Mouse (Mus musculus) Patski (cell line): ENCODE data around the gene Gga2. TPM values are rescaled to one million over a fixed set of nuclear protein-coding genes. Genes with fewer than 3 reads are reported as not detected.

ENCODE experiments used
- ATAC-seq: fragments of 100-300 bp; one replicate; pipeline ENCODE4 v1.8.0; 2021
- CTCF ChIA-PET: fragments of 350-600 bp; sonication (Branson Sonifier 250); formaldehyde crosslinking; loops from one replicate; lab custom pipeline; 2022; ENCODE audit warnings: inconsistent platforms; lab: Charles Lee
- POLR2A ChIA-PET: fragments of 350-600 bp; sonication (Branson Sonifier 250); formaldehyde crosslinking; loops from one replicate; lab custom pipeline; 2022; ENCODE audit warnings: antibody characterized with exemption, inconsistent platforms; lab: Charles Lee
- DNase-seq: peaks from one replicate; pipeline ENCODE4 v3.0.0-alpha.2; 2011; ENCODE audit warnings: low read depth, low spot score
- H3K27me3 ChIP-seq: fragments of 371-371 bp; one replicate; pipeline ENCODE4 v1.5.1; 2021
- CTCF ChIP-seq: fragments of 100-300 bp; IDR thresholded peaks from one replicate; pipeline ENCODE4 v1.5.1; 2021
- in situ Hi-C: fragments of 300-500 bp; cut with MboI; formaldehyde crosslinking; loops from 3 replicates; pipeline ENCODE4 v1.11.1; 2018; ENCODE audit warnings: low pct_unique_long_range_greater_than_20kb, mixed read lengths
- polyA plus RNA-seq: library from polyadenylated mRNA; unstranded; gene quantifications from one replicate; pipeline ENCODE4 v1.2.3, GENCODE M21; 2021

The Gga2 gene
- polyA plus RNA-seq, 1 experiment from 2014 or later, result 37.6 TPM

DNA sequence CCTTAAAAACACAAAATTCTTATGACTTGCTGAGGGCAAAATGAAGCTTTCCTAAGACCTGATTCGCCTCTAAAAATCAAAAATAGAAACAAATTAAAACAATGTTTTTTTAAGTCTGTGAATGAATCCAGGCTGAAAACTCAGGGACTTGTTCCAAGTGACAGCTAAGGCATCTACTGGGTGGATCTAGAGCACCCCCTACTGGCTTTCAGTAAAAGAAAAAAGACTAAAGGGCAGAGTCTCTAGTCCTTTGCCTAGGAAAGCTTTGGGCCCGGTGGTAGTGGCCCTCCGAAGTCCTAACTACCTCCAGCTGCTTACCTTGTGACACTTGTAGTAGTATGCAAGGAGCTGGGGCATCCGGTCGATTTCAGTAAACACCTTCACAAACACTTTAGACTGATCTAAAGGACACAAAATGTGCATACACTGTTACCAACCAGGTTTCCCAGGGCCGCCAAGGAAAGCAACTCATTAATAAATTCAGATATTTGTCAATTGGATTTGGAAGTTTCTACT is 57.1 kb downstream of the Gga2 start:
- no peak for DNase-seq
- CTCF ChIA-PET, result interaction anchor here (0.7 to 5.1 kb wide), 29 partner anchors 9 to 282 kb away, joined by 3 to 101 read pairs (median 5); partner anchors contain the start of gene Scnn1g

DNA sequence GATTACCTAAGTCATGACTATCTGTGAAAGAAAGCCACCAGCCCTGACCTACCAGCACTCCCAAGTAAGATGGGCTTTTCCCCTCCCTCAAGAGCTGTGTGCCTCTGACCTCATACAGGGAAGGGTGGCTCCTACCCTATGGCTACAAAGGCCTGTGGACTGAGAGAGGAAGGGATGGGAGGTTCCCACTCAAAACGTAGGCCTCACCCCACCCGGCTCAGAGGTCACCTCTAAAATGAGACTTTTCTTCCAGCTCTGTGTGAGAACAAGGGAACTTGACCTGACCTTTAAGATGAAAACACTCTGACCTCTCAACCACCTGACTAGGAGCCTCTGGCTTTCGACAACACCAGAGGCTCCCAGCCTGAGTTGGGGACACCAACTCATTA is 58.5 kb downstream of the Gga2 start:
- in situ Hi-C loops, result no loop called here
- TF ChIP-seq CTCF, result no peak
- CTCF ChIA-PET, result interaction anchor here (1.2 to 5.1 kb wide), 11 partner anchors 11 to 232 kb away, joined by 3 to 101 read pairs (median 11); partner anchors contain the start of gene Scnn1g
- ATAC-seq, result no peak
- H3K27me3 ChIP-seq, result no peaks in the 10 kb centered on the region
- no peak for DNase-seq
- POLR2A ChIA-PET, result no interaction called here

More for the DNA sequence above, 57.1 kb downstream of the Gga2 start:
- POLR2A ChIA-PET, result interaction anchor here (0.6 to 1.3 kb wide), 2 partner anchors 16 to 230 kb away, joined by 3 to 10 read pairs; partner anchors contain the start of gene Scnn1g
- in situ Hi-C loops, result no loop called here
- TF ChIP-seq CTCF, result peak; percentile 80
- peak; percentile 62 for ATAC-seq
- no peaks in the 10 kb centered on the region for H3K27me3 ChIP-seq

DNA sequence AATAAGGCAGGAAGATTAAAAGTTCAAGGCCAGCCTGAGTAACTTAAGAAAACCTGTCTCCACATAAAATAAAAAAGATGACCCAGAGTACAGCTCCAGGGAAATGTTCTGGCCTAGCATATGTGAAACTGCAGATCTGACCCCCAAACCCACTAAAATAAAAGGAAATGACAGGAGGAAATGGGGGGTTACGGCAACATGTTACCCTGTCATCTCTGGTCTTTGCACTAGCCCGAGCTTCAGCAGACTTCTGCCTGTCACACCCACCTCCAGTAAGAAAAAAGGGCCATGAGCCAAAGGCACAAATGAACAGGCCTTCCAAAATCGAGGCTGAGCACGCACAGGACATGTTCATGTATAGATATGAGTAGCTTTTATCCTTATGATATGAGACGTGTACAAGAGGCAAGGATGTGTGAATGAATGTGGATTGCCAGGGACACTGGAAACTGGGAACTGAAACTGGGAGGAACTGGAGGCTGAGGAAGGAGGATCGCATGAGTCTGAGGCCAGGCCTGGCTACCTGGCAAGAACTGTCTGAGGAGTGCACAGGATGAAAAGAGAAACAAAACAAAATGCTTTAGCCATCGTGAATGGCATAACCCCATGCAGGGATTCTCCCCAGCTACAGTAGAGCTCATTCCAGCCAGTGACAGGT is 59.0 kb downstream of the Gga2 start:
- no peaks in the 10 kb centered on the region for H3K27me3 ChIP-seq
- ATAC-seq (no peak), DNase-seq (no peak)
- in situ Hi-C loops, result no loop called here
- TF ChIP-seq CTCF, result no peak
- CTCF ChIA-PET, result interaction anchor here (1.0 to 5.1 kb wide), 9 partner anchors 11 to 231 kb away, joined by 3 to 101 read pairs (median 10); partner anchors contain the start of gene Scnn1g
- POLR2A ChIA-PET, result interaction anchor here (1.0 to 1.8 kb wide), 2 partner anchors 55 to 228 kb away, joined by 3 to 4 read pairs; partner anchors contain the start of gene Scnn1g

DNA sequence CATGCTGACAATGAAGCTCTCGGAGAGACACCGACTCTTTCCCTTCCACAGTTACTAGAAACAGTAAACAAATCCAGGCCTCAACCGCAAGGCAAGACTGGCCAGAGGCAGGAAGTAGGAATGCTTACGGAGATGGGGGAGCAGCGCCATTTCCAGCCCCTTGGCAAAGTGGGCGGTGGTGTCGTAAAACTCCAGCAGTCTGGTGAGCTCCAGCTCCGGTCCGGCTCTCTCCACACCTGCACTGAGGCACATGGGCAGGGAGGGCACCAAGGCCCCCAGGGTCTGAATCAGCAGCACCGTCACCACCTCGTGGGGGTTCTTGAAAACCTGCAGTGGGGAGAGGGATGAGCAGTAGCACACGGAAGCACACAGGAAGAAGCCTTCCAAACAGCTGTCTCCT is 65.2 kb downstream of the Gga2 start:
- no peak for DNase-seq
- ATAC-seq, result no peak

DNA sequence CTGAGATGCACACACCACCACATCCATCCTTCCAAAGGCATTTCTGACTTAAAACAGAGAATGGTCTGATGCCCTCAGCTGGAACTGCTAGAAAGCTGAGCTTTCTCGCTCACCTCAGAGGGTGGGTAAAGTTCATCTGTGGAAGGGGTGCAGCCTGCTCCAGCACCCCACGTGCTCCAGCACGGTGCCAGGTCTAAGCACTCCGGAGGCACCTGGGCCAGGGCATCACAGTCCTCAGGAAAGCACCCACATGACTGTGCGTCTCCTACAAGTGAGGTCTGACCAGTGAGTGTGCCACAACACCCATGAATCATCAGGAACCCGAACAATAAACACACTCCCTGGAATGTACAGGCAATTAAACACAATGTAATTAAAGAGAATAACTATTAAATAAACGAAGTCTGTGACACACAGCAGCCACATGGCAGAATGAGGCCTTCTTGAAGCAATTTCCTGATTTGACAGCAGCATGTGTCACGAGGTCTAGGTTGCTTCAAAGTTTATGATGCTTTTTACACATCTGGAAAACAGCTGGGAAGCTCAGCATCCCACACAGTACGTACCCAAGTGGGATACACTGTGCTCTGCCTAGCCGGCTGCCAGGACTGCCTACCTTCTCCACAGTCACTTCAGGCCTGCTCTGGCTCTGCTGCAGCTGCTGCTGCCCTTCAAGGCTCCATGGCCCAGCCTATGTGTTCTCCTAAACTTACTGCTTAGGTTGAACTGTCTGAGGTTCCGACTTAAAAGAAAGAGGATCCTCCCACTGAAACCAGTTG is 65.9 kb downstream of the Gga2 start:
- H3K27me3 ChIP-seq, result no peaks in the 10 kb centered on the region
- in situ Hi-C loops, result no loop called here
- ChIA-PET POLR2A (interaction anchor here (0.8 kb wide), 1 partner anchor 12 kb away, joined by 3 read pairs; no protein-coding TSS in a partner anchor), CTCF (interaction anchor here (2.6 to 3.3 kb wide), 2 partner anchors 9 to 221 kb away, joined by 11 to 15 read pairs; partner anchors contain the start of gene Scnn1g)
- DNase-seq, result no peak
- no peak for ATAC-seq
- TF ChIP-seq CTCF, result no peak

More for the DNA sequence above, 65.2 kb downstream of the Gga2 start:
- CTCF ChIA-PET, result interaction anchor here (2.6 to 3.3 kb wide), 2 partner anchors 8 to 222 kb away, joined by 11 to 15 read pairs; partner anchors contain the start of gene Scnn1g
- TF ChIP-seq CTCF, result no peak
- no peaks in the 10 kb centered on the region for H3K27me3 ChIP-seq
- in situ Hi-C loops, result no loop called here
- POLR2A ChIA-PET, result interaction anchor here (0.8 kb wide), 1 partner anchor 13 kb away, joined by 3 read pairs; no protein-coding TSS in a partner anchor

DNA sequence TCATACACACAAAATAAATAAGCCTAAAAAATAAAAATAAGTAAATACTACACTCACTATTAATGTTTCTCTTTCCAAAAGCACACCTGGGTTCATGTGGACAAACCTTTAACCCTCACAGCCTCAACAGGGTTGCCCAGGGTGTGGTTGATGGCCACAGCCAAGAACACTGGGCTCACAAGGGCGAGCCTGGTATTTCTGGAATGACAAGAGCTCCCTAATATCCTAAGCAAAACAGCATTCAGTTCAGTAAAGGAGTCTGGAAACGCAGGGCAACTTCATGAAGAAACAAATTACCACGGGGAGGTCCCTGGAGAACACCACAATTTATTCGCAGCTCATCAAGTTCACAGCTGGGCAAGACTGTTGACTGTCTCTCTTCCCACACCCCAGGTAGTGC is 73.5 kb downstream of the Gga2 start:
- in situ Hi-C loops, result loop anchor here (25.0 kb wide), 1 partner anchor 910 kb away; the partner anchor contains the start of gene Mettl9
- DNase-seq (no peak), ATAC-seq (peak; percentile 54)
- no peak for TF ChIP-seq CTCF
- POLR2A ChIA-PET, result interaction anchor here (0.8 to 1.2 kb wide), 2 partner anchors 16 to 164 kb away, joined by 3 to 4 read pairs; no protein-coding TSS in a partner anchor
- H3K27me3 ChIP-seq, result no peaks in the 10 kb centered on the region
- CTCF ChIA-PET, result interaction anchor here (0.7 to 1.7 kb wide), 3 partner anchors 13 to 120 kb away, joined by 3 to 4 read pairs (median 4); no protein-coding TSS in a partner anchor

DNA sequence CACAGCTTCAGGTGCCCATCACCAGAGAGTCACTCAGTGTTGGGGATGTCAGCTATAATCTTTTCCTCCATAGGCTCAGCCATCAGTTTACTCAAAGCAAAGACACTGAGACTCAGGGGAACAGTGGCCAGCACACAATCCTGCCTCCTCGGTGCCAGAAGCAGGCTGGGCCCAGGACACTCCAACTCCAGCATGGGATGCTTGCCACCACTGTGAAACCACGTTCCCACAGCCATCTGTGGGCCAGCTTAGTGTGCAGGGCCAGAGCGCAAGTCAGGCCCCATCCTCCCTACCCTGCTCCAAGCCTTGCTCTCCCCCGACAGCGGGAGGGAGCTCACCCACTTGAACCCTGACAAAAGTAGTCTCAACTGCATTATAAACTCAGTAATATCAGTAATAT is 74.8 kb downstream of the Gga2 start:
- DNase-seq (no peak), ATAC-seq (no peak)
- ChIA-PET CTCF (interaction anchor here (1.1 to 1.7 kb wide), 3 partner anchors 18 to 212 kb away, joined by 3 to 8 read pairs (median 6); partner anchors contain the start of gene Scnn1g), POLR2A (interaction anchor here (1.4 kb wide), 1 partner anchor 14 kb away, joined by 3 read pairs; no protein-coding TSS in a partner anchor)
- no peak for TF ChIP-seq CTCF
- in situ Hi-C loops, result loop anchor here (25.0 kb wide), 1 partner anchor 909 kb away; the partner anchor contains the start of gene Mettl9
- H3K27me3 ChIP-seq, result no peaks in the 10 kb centered on the region

DNA sequence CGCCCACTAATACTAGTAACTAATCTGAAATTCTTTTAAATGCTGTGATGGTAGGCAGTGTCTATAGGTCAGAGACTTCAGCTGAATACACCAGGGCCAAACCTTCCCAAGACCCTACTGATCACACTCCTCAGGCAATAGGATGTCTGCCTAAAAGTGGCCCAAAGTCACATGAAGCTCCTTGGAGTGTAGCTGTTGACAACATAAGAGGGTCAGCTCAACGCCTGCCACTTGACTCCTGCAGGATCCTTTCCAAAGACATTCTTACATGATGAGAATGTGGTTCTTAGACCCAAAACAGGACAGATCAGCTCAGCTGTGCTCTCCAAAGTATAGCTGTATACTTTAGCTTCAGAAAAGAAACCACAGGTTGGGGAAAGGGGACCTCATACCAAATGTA is 78.7 kb downstream of the Gga2 start:
- no peak for TF ChIP-seq CTCF
- no peak for ATAC-seq
- POLR2A ChIA-PET, result interaction anchor here (2.3 kb wide), 1 partner anchor 10 kb away, joined by 7 read pairs; no protein-coding TSS in a partner anchor
- CTCF ChIA-PET, result interaction anchor here (0.7 to 3.5 kb wide), 9 partner anchors 11 to 208 kb away, joined by 3 to 14 read pairs (median 4); partner anchors contain the start of gene Scnn1g
- no peaks in the 10 kb centered on the region for H3K27me3 ChIP-seq
- in situ Hi-C loops, result loop anchor here (25.0 kb wide), 1 partner anchor 905 kb away; the partner anchor contains the start of gene Mettl9
- no peak for DNase-seq

DNA sequence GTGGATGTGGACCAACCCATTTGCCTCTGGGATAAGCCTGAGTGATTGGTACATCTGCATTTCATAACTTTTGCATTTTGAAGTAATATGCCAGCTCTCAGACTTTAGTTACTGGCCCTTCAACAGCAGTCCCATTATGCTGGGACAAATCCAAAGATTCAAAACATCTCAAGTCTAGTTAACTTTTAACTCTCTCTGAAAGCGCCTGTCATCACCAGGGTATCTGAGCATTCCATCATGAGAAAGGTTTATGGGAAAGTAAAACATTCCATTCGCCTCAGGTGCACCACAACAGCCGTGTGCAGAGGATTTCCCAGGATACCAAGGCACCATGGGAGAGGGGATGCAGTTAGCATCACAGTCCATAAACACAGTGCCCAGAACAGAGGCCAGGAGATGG is 79.4 kb downstream of the Gga2 start:
- ATAC-seq (peak; percentile 51), DNase-seq (peak; percentile 84)
- CTCF ChIA-PET, result interaction anchor here (0.9 to 3.5 kb wide), 6 partner anchors 11 to 208 kb away, joined by 3 to 14 read pairs (median 6); partner anchors contain the start of gene Scnn1g
- no peak for TF ChIP-seq CTCF
- in situ Hi-C loops, result loop anchor here (25.0 kb wide), 1 partner anchor 904 kb away; the partner anchor contains the start of gene Mettl9
- H3K27me3 ChIP-seq, result no peaks in the 10 kb centered on the region
- POLR2A ChIA-PET, result interaction anchor here (2.3 kb wide), 1 partner anchor 10 kb away, joined by 7 read pairs; no protein-coding TSS in a partner anchor
